Mouse (Mus musculus): ENCODE measurements around the gene E2f4. TPM values are rescaled to one million over a fixed set of nuclear protein-coding genes. Genes with fewer than 3 reads are reported as not detected.

E2f4 gene
- total and polyA plus RNA-seq, 3 experiments = 97.9 to 313 (median 98.5) TPM

DNA sequence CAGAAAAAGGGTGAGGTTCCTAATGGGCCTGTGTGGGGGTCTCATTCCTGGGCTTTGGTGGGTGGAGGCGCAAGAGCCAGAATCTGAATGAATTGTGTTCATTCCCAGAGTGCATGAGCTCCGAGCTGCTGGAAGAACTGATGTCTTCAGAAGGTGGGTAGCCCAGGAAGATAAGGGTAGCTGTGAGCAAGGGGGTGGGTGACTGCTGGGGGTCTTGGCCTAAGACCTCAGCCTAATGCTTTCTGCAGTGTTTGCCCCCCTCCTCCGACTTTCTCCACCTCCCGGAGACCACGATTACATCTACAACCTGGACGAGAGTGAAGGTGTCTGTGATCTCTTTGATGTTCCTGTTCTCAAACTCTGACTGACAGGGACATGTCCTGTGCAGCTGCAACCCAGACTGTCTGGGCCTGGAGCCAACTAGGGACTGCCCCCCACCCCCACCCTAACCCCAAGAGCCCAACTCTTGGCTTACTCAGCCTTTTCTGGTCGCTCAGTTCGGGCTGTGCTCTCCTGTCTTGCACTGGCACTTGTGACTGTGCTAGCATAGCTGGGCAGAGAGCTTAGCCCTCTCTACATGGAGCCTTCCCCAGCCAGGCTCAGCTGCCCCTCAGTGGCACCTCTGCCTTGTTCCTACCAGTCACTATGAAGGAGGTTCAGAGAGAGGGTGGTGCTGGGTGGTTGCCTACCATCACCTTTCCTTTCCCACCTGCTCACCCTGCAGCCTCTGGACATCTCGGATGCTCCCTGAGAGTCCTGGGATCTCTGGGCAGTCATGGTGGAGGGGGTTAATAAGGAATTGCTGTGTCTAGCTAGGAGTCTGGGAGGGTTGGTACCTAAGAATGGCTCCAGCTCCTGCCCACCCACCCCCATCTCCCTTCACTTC, 7.1 kb downstream of the E2f4 start:
- Histone ChIP-seq H3K9ac (ENCODE audit: control insufficient read depth, low read depth, low read length, poor library complexity, severe bottlenecking) (no peak overlapping the region), H3K27me3 (ENCODE audit: control insufficient read depth in 1 of 2, insufficient read depth in 2 of 2, low read length in 2 of 2) (no peaks in the 10 kb centered on the region), H3K4me3 (ENCODE audit: control insufficient read depth in 1 of 2, insufficient read depth in 1 of 2, low read depth in 2 of 2, low read length in 2 of 2) (no peak overlapping the region), H3K36me3 (ENCODE audit: control insufficient read depth in 1 of 2, insufficient read depth in 2 of 2, low read length in 2 of 2) (peaks cover 18 to 41% of the 10 kb centered on the region in 2 experiments), H3K27ac (ENCODE audit: control insufficient read depth, low read depth, low read length) (peak overlapping the region; percentile 34), H3K4me1 (ENCODE audit: control insufficient read depth in 1 of 2, insufficient read depth in 2 of 2, low read length in 2 of 2) (peaks cover 7 to 37% of the 10 kb centered on the region in 2 experiments), H3K79me2 (ENCODE audit: control insufficient read depth, insufficient read depth, low read length, poor library complexity) (peaks cover 14% of the 10 kb centered on the region), H3K9me3 (replicated peaks; ENCODE audit: insufficient read depth, low read length) (no peaks in the 10 kb centered on the region)
- peak; percentile 84 for DNase-seq (ENCODE audit: low read depth, low spot score)
- TF ChIP-seq ETS1 (IDR thresholded peaks at IDR 0.05; ENCODE audit: low read depth, low read length) (peak; percentile 67), SMC3 (IDR thresholded peaks at IDR 0.05; ENCODE audit: low read depth, low read length) (no peak), GATA1 (IDR thresholded peaks at IDR 0.05; ENCODE audit: low read depth, low read length) (no peak), HCFC1 (IDR thresholded peaks at IDR 0.05; ENCODE audit: low read depth, low read length) (no peak), GABPA (IDR thresholded peaks at IDR 0.05; ENCODE audit: low read depth, low read length) (no peak), UBTF (IDR thresholded peaks at IDR 0.05; ENCODE audit: borderline replicate concordance, insufficient read depth, low read depth, low read length) (no peak), MEF2A (IDR thresholded peaks at IDR 0.05; ENCODE audit: extremely low read depth, insufficient replicate concordance, low read depth, low read length, poor library complexity, severe bottlenecking) (no peak), ZNF384 (IDR thresholded peaks at IDR 0.05; ENCODE audit: low read depth, low read length) (no peak), ELF1 (IDR thresholded peaks at IDR 0.05; ENCODE audit: low read depth, low read length) (no peak), POLR2A (IDR thresholded peaks at IDR 0.05; ENCODE audit: control insufficient read depth in 1 of 2, insufficient read depth in 1 of 2, low read depth in 1 of 2, low read length in 2 of 2, poor library complexity in 1 of 2) (peak in 1 of 2 experiments; percentile 27; a peak in 1 of 4 replicates), MYC (IDR thresholded peaks at IDR 0.05; ENCODE audit: low read depth, low read length) (no peak), NELFE (IDR thresholded peaks at IDR 0.05; ENCODE audit: low read depth, low read length) (no peak), TAL1 (IDR thresholded peaks at IDR 0.05; ENCODE audit: low read length) (no peak), ZC3H11A (IDR thresholded peaks at IDR 0.05; ENCODE audit: low read depth, low read length) (no peak), MAZ (IDR thresholded peaks at IDR 0.05; ENCODE audit: low read depth, low read length) (peak; percentile 58; the same call in 1 of the 2 replicates), MXI1 (IDR thresholded peaks at IDR 0.05; ENCODE audit: low read depth, low read length) (no peak), CHD2 (IDR thresholded peaks at IDR 0.05; ENCODE audit: low read length) (0 out of 2 replicates have a peak, but pooled peaks have one; percentile 32), ZMIZ1 (IDR thresholded peaks at IDR 0.05; ENCODE audit: low read depth, low read length) (peak; percentile 15; the same call in 1 of the 2 replicates), CTCF (IDR thresholded peaks at IDR 0.05 in 2 of 3, conservative IDR thresholded peaks at IDR 0.05 in 1 of 3; ENCODE audit: control insufficient read depth in 1 of 3, insufficient read depth in 1 of 3, low read depth in 2 of 3, low read length in 3 of 3, poor library complexity in 1 of 3, severe bottlenecking in 1 of 3) (no peak), MYB (IDR thresholded peaks at IDR 0.05; ENCODE audit: low read depth, low read length) (no peak), E2F4 (IDR thresholded peaks at IDR 0.05; ENCODE audit: borderline replicate concordance, low read depth, low read length) (no peak), MAFK (IDR thresholded peaks at IDR 0.05; ENCODE audit: borderline replicate concordance, low read depth, low read length) (peak; percentile 49; the same call in 1 of the 2 replicates), POLR2AphosphoS2 (IDR thresholded peaks at IDR 0.05; ENCODE audit: low read length) (peak; percentile 83; the same call in 1 of the 2 replicates), ZKSCAN1 (IDR thresholded peaks at IDR 0.05; ENCODE audit: low read depth, low read length) (no peak), SIN3A (IDR thresholded peaks at IDR 0.05; ENCODE audit: low read length) (no peak; the same call in 1 of the 2 replicates), EP300 (IDR thresholded peaks at IDR 0.05; ENCODE audit: low read depth in 1 of 2, low read length in 2 of 2) (peak in 1 of 2 experiments; percentile 6; a peak in 1 of 4 replicates), RCOR1 (IDR thresholded peaks at IDR 0.05; ENCODE audit: low read depth, low read length) (no peak), USF1 (IDR thresholded peaks at IDR 0.05; ENCODE audit: low read depth, low read length) (no peak), MAX (IDR thresholded peaks at IDR 0.05; ENCODE audit: low read length) (no peak), CHD1 (IDR thresholded peaks at IDR 0.05; ENCODE audit: low read depth, low read length) (no peak), JUND (IDR thresholded peaks at IDR 0.05; ENCODE audit: low read depth, low read length) (no peak), USF2 (IDR thresholded peaks at IDR 0.05; ENCODE audit: borderline replicate concordance in 1 of 2, insufficient read depth in 1 of 2, low read depth in 1 of 2, low read length in 2 of 2) (no peak), BHLHE40 (IDR thresholded peaks at IDR 0.05; ENCODE audit: borderline replicate concordance, low read depth, low read length) (no peak), TBP (IDR thresholded peaks at IDR 0.05; ENCODE audit: low read depth, low read length) (0 out of 2 replicates have a peak, but pooled peaks have one; percentile 11), TCF12 (IDR thresholded peaks at IDR 0.05; ENCODE audit: low read depth, low read length) (peak; percentile 68), KAT2A (conservative IDR thresholded peaks at IDR 0.05; ENCODE audit: low read depth, low read length) (no peak)
